Mouse (Mus musculus): Measurements from ENCODE around the gene Galnt15.
"Not testable (repeated sequence)": the region's sequence is repeated elsewhere in the genome, so short reads cannot be mapped to it uniquely, and the experiment has no call there.

Gene Galnt15

DNA sequence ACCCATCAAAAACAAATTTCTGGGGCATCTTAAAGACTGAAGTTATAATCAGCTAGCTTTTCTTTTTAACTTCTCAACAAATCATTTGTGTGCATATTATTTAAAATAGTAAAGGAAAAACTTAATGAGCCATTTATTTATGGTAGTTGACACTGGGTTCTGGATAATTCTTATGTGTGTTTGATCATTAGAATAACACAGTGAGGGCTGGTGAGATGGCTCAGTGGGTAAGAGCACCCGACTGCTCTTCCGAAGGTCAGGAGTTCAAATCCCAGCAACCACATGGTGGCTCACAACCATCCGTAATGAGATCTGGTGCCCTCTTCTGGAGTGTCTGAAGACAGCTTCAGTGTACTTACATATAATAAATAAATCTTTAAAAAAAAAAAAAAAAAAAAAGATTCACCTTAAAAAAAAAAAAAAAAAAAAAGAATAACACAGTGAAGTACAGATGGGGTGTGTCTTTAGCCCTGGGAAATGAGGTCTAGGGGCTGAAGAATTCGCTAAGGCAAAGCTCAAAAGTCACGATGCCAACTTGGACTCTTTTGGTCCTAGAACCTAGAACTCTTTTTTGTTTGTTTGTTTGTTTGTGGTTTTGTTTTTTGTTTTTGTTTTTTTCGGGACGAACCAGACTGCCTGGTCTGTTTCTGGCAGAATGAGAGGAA is 58.9 kb downstream of the Galnt15 start:
- not testable (repeated sequence) for DNase-seq (ENCODE audit: low spot score in 2 of 2)

DNA sequence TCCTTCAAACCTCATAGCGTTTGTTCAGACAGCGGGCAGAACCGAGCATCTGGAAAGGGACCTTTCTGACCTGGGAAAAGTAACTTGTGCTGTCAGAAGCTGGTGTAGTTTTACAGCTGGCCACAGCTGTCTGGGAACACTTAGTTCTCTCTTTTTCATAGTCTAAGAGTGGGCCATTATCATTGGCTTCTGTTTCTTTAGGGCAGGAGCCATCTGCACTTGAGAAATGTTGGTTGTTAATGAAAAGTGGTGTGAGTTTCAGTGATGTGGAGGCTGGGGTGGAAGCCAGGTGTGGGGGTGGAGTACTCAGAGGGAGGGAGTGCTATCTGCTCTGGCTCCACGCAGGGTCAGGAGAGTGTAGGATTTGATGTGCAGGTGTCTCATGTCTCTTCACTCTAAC is 62.3 kb downstream of the Galnt15 start:
- DNase-seq (ENCODE audit: low spot score in 2 of 2): no peak

- no peak for DNase-seq (ENCODE audit: low spot score in 2 of 2)
Measured at GRCm38 (mm10) chr14:32091704-32092103, 62.9 kb downstream of the Galnt15 start.

DNA sequence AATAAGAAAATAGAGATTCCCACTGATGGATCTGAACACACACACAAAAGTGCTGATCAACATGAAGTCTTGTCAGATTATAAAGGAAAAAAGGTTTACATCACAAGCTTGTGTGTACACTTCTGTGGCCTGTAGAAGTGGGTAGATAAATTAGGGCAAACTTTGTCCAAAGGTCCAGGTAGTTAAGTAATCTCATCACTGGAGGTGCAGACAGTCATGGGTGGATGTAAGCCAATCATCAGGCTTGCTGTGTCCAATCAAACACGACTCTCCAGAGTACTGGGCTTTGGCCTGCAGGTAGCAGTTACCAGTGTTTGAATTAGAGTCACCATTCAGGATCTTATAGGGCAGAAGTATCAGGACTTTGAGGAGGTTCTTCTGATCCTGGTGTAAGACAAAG is 64.2 kb downstream of the Galnt15 start:
- no peak for DNase-seq (ENCODE audit: low spot score in 2 of 2)

- no peak for DNase-seq (ENCODE audit: low spot score in 2 of 2)
Measured at GRCm38 (mm10) chr14:32093500-32094117, 64.8 kb downstream of the Galnt15 start.

DNA sequence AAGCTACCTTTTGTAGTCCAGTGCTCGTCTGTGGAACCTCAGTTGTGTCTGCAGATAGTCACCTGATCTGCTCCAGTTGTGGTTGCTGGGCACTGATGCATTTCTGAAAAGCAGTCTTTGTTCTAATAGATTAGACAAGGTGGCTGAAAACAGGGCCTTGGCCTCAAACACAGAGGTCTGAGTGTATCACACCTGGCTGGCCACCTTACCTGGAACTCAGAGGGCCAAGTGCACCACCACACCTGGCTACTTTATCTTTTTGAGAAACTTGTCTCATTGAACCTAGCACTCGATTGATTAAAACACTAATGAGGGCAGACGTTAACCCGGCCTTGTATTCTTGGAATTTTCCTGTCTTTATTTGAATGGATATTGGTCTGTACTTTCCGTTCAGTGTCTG is 66.9 kb downstream of the Galnt15 start:
- no peak for DNase-seq (ENCODE audit: low spot score in 2 of 2)

DNA sequence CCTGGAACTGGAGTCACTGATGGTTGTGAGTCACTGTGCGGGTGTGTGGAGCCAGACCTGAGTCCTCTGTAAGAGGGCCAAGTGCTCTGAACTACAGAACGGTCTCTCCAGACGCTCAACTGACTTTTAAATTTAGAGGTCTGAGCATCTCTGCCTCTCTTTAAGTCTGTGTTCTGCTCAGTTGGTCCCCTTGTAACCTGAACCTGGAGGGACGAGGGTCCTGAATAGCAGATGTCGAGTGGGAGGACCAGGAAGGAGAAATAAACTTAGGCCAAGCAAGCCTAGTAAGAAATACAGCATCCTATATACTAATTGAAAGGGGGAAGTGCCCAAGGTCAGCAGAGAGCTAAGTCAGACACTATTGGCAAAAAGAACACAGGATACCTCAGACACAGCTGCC is 68.0 kb downstream of the Galnt15 start:
- no peak for DNase-seq (ENCODE audit: low spot score in 2 of 2)

GRCm38 (mm10) chr14:32097691-32098090 is 68.9 kb downstream of the Galnt15 start:
- no peak for DNase-seq (ENCODE audit: low spot score in 2 of 2)

- no peak for DNase-seq (ENCODE audit: low spot score in 2 of 2)
Measured at GRCm38 (mm10) chr14:32098951-32099350, 70.2 kb downstream of the Galnt15 start.

DNA sequence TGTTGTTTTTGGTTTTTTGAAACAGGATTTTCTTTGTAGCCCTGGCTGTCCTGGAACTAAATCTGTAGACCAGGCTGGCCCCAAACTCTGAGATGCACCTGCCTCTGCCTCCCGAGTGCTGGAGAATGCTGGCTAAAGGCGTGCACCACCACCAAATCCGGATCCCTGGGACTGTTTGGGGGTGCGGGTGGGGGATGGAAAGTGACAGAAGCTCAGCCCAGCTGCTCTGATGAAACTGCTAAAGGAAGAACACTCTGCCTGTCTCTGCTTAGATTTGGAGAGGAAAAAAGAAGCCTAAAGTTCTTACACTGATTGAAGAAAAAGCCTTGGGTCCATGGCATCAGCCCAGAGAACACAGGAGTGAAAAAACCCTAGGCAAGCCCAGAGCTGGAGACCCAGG is 74.8 kb downstream of the Galnt15 start:
- no peak for DNase-seq (ENCODE audit: low spot score in 2 of 2)

- DNase-seq (ENCODE audit: low spot score in 2 of 2): no peak
Measured at GRCm38 (mm10) chr14:32105663-32106062, 76.9 kb downstream of the Galnt15 start.

GRCm38 (mm10) chr14:32106911-32107310 is 78.1 kb downstream of the Galnt15 start:
- no peak for DNase-seq (ENCODE audit: low spot score in 2 of 2)
